Mouse (Mus musculus): ENCODE measurements around the gene Ptgir. TPM values are rescaled to one million over a fixed set of nuclear protein-coding genes. Genes with fewer than 3 reads are reported as not detected.

Ptgir gene
- polyA plus RNA-seq, 1 experiment from 2014 or later: 2.1 TPM

DNA sequence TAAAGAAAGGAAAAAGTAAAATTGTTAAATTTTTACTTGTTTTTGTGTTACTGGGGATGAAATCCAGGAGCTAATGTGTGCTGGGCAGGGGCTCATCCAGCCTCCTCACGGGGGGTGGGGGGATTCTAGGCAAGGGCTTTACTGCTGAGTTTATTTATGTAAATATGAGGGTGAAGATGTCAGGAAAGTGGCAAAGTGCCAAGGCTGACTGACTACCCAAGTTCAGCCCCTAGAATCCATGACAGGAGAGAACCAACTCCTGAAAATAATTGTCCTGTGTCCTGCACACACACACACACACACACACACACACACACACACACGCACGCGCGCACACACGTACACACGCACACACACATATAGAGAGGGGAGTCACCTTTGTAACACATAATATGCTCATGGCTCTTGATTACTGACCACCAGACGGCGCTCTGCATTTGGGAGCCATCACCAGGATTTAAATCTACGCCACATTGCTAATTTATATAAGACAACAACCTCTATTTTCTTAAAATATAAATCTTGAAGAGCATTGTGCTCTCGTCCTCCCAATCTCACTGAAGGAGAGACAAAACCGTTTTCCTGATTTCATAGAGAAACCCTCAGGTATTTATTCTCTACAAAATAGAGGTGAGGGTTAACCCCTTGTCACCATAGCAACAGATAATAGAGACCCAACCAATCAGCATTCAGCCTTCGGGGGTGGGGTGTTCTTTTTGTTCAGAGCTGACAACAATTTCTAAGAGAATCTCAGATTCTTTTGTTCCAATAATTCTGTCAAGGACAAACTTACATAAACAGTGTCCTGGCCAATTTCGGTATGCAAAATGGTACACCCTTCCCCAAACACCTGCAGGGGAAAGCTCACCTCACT is 26.7 kb downstream of the Ptgir start:
- 37% methylated on average over 14 of the region's 14 CpGs for WGBS
- no peak overlapping the region for H3K4me3 ChIP-seq (replicated peaks)
- H3K36me3 ChIP-seq: no peaks in the 10 kb centered on the region
- H3K9me3 ChIP-seq (replicated peaks): no peaks in the 10 kb centered on the region
- peaks cover 13% of the 10 kb centered on the region; the same call in 1 of the 2 replicates for H3K4me1 ChIP-seq
- no peak overlapping the region for H3K9ac ChIP-seq
- no peak for ATAC-seq (replicated peaks; ENCODE audit: low FRiP score)
- H3K27ac ChIP-seq: no peak overlapping the region
- no peak overlapping the region for H3K4me2 ChIP-seq
- no peaks in the 10 kb centered on the region for H3K27me3 ChIP-seq

DNA sequence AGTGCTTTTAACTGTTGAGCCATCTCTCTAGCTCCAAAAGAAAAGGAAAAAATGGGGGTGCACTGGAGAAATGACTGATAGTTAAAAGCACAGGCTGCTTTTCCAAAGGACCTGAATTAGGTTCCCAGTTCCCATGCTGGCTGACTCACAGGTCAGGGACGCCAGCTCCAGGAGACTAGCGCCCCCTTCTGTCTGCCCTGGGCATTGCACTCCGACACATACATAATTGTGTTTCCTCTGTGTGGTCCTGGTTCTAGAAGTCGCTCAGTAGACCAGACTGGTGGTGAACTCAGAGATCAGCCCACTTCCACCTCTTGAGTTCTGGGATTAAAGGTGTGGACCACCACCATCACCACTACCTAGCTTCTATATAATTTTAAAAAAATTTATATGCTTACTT is 31.0 kb downstream of the Ptgir start:
- H3K9me3 ChIP-seq (replicated peaks): no peaks in the 10 kb centered on the region
- no peak overlapping the region for H3K4me3 ChIP-seq (replicated peaks)
- no peak overlapping the region for H3K9ac ChIP-seq
- WGBS: 50% methylated on average over 4 of the region's 4 CpGs
- no peaks in the 10 kb centered on the region for H3K27me3 ChIP-seq
- peaks cover 21% of the 10 kb centered on the region for H3K4me1 ChIP-seq
- no peak overlapping the region for H3K4me2 ChIP-seq
- no peak overlapping the region for H3K27ac ChIP-seq
- H3K36me3 ChIP-seq: no peaks in the 10 kb centered on the region
- no peak for ATAC-seq (replicated peaks; ENCODE audit: low FRiP score)

DNA sequence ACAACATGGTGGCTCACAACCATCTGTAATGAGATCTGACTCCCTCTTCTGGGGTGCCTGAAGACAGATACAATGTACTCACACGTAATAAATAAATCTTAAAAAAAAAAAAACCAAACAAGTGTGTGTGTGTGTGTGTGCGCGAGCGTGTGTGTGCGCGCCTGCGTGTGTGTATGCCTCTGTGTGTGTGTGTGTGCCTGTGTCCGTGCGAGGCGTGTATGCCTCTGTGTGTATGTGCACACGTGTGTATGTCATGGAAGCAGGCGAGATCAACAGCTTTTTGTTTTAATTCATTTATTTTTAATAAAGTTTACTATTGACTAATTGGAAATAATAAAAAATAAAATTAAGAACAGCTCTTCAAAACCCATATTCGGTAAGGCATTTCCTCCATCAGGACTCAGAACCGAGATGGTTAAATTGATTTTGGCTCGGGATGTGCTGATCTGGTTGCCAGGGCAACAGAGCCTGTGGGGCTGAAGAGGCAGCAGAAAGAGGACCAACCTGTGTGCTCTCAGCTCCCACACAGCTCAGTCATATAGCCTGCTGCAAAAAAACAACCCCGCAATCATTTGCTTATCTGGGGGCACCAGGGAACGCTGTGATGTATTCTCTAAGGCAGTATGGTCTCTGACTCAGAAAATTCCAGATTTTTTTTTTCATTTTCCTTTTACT is 32.0 kb downstream of the Ptgir start:
- no peak for ATAC-seq (replicated peaks; ENCODE audit: low FRiP score)
- no peak overlapping the region for H3K4me3 ChIP-seq (replicated peaks)
- H3K27me3 ChIP-seq: no peaks in the 10 kb centered on the region
- no peak overlapping the region for H3K9ac ChIP-seq
- no peaks in the 10 kb centered on the region for H3K36me3 ChIP-seq
- no peak overlapping the region for H3K4me2 ChIP-seq
- H3K4me1 ChIP-seq: peaks cover 16% of the 10 kb centered on the region
- H3K27ac ChIP-seq: no peak overlapping the region
- WGBS: 73% methylated on average over 17 of the region's 17 CpGs
- no peaks in the 10 kb centered on the region for H3K9me3 ChIP-seq (replicated peaks)

DNA sequence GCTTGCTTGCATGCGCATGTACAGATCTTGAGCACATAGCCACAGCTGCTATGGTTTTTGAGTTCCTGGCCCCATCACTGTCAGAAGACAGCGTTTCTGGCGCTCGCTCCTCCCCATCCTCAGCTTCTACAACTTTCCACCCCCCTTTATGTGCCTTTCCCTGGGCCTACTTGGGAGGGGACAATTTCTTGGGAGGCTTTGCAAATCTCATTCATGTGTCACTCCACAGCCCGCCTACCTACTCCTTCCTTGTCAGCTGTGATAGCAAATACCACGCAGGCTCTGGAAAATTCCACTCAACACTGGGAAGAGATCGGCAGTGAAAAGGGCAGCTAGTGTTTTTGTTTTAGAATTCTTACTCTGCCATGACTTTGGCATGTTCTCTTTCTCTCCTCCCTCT is 34.0 kb downstream of the Ptgir start:
- no peak; the same call in 1 of the 2 replicates for ATAC-seq (replicated peaks; ENCODE audit: low FRiP score)
- Histone ChIP-seq H3K4me1 (peaks cover 29% of the 10 kb centered on the region), H3K9me3 (replicated peaks) (no peaks in the 10 kb centered on the region), H3K4me3 (replicated peaks) (no peak overlapping the region), H3K4me2 (no peak overlapping the region), H3K27ac (peak overlapping the region; percentile 74), H3K36me3 (no peaks in the 10 kb centered on the region), H3K9ac (no peak overlapping the region), H3K27me3 (peaks cover 5% of the 10 kb centered on the region)
- 30% methylated on average over 7 of the region's 7 CpGs for WGBS

DNA sequence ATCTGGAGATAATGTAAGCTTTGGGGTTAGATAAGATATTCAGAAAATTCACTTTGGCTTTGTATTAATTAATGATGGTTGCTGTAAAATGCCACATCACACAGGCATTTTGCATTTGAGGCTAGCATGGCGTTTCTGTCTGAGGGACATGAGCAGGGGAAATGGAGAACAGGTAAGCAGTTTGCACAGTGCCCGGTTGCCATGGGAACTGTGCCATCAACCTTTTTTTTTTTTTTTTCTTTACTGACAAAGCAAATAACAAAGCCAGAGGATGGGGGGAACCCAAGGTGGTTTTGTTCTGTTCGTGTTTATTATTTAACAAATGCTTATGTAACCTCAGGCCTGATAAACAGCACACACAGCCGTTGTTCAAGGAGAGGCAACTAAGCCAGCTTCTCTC is 36.6 kb downstream of the Ptgir start:
- ATAC-seq (replicated peaks; ENCODE audit: low FRiP score): no peak
- Histone ChIP-seq H3K4me2 (no peak overlapping the region), H3K36me3 (no peaks in the 10 kb centered on the region), H3K27ac (no peak overlapping the region), H3K27me3 (peaks cover 30% of the 10 kb centered on the region), H3K9me3 (replicated peaks) (no peaks in the 10 kb centered on the region), H3K4me1 (peaks cover 55% of the 10 kb centered on the region), H3K9ac (no peak overlapping the region), H3K4me3 (replicated peaks) (no peak overlapping the region)
- 64% methylated on average over 4 of the region's 4 CpGs for whole genome bisulfite sequencing

DNA sequence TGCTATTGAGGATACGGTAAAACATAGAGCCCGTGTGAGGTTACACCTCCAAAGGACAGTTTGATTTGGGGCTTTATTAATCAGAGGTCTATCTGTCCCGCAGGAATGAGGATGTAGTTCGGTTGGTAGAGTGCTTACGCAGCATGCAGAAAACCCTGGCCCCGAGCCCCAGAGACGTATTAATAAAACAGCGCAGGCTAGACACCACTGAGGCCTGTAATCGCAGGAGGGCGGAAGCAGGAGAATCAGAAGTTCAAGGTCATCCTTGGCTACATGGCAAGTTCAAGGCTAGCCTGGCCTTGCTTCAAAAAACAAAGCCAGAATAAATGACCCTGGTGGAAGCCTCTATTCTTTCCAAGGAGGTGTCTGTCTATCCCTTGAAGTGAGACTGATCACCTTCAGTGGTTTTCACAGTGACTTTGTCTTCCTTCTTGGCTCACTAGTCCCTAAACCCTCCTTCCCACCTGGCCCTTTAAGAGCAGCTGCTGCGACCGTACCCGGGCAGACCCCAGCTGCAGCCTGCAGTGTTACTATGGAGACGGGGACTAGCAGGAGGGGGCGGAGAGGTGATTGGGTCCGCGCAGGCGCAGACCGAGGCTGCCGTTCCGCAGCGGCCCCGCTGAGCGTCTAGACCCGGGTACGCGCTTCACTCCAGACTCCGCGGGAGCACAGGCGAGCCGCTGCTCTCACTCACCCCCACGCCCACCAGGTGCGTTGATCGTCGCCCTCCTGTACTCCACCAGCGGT is 37.9 kb downstream of the Ptgir start, which contains the start of gene Pnmal2:
Gene Pnmal2 (plus strand): TSS at position 622 of the 747 bp plus-strand sequence.
- no peaks in the 10 kb centered on the region for H3K36me3 ChIP-seq
- H3K4me1 ChIP-seq: peaks cover 60% of the 10 kb centered on the region
- 13% methylated on average over 36 of the region's 36 CpGs for WGBS

DNA sequence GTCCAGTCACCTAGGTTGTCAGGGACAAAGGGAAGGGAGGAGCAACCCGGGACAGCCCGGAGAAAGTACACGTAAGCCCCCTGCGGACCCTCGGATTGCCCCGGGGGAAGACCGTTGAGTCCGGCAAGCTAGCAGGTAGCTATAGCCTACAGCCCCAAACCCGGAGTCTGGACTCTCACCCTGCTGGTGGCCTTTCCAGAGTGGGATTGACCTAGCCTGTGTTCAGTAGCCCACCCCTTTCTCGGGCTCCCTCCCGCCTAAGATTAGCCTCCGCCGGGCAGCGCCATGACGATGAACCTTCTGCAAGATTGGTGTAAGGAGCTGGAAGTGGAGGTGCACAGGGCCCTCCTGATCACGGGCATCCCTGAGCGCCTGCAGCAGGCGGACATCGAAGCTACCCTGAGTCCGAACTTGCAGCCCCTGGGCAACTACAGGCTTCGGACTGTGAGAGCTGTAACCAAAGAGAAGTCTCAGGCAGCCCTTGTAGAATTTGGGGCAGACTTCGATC is 38.6 kb downstream of the Ptgir start:
- H3K36me3 ChIP-seq: no peaks in the 10 kb centered on the region
- no peaks in the 10 kb centered on the region for H3K9me3 ChIP-seq (replicated peaks)
- H3K9ac ChIP-seq: peak overlapping the region; percentile 65
- H3K4me1 ChIP-seq: peaks cover 66% of the 10 kb centered on the region
- peak overlapping the region; percentile 83 for H3K4me2 ChIP-seq
- ATAC-seq (replicated peaks; ENCODE audit: low FRiP score): no peak; the same call in 1 of the 2 replicates
- peaks cover 50% of the 10 kb centered on the region for H3K27me3 ChIP-seq
- no peak overlapping the region for H3K27ac ChIP-seq
- H3K4me3 ChIP-seq (replicated peaks): peak overlapping the region; percentile 63
- WGBS: 2% methylated on average over 22 of the region's 22 CpGs

More for the DNA sequence above, 37.9 kb downstream of the Ptgir start, which contains the start of gene Pnmal2:
- Histone ChIP-seq H3K4me3 (replicated peaks) (peak within 1 kb of the TSS; percentile 63), H3K4me2 (peak within 1 kb of the TSS; percentile 83), H3K27me3 (peaks cover 44% of the 10 kb centered on the region), H3K9me3 (replicated peaks) (no peaks in the 10 kb centered on the region), H3K27ac (no peak within 1 kb of the TSS), H3K9ac (peak within 1 kb of the TSS; percentile 65)
- peak; percentile 88 for ATAC-seq (replicated peaks; ENCODE audit: low FRiP score)

DNA sequence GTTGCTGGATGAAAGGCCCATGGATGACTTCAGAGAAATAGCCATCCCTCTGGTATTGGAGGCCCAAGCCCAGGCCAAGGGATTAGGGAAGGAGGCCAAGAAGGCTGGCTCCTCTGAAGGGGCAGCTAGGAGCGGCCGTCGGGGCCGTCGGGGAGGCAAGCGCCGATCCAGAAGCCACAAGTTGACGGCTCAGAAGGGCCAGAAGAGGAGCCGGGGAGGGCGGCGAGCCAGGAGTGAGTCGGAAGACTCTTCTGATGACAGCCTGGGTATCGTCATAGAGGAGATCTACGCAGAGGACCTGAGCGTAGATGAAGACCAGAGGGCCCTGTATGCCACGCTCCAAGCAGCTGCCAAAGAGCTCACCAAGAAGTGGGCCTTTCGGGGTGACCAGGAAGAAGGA is 39.1 kb downstream of the Ptgir start:
- H3K36me3 ChIP-seq: no peaks in the 10 kb centered on the region
- WGBS: 21% methylated on average over 17 of the region's 17 CpGs
- H3K27me3 ChIP-seq: peaks cover 53% of the 10 kb centered on the region
- H3K27ac ChIP-seq: no peak overlapping the region
- H3K4me2 ChIP-seq: peak overlapping the region; percentile 83
- ATAC-seq (replicated peaks; ENCODE audit: low FRiP score): no peak
- peaks cover 66% of the 10 kb centered on the region for H3K4me1 ChIP-seq
- no peaks in the 10 kb centered on the region for H3K9me3 ChIP-seq (replicated peaks)
- 0 out of 2 replicates have a peak overlapping the region, but pooled peaks have one; percentile 65 for H3K9ac ChIP-seq
- peak overlapping the region; percentile 63 for H3K4me3 ChIP-seq (replicated peaks)

- 3% methylated on average over 53 of the region's 53 CpGs for WGBS
- Histone ChIP-seq H3K9me3 (replicated peaks) (no peaks in the 10 kb centered on the region), H3K4me3 (replicated peaks) (peak overlapping the region; percentile 63), H3K9ac (peak overlapping the region; percentile 47), H3K4me2 (peak overlapping the region; percentile 76), H3K27ac (no peak overlapping the region), H3K4me1 (peaks cover 68% of the 10 kb centered on the region), H3K36me3 (no peaks in the 10 kb centered on the region), H3K27me3 (peaks cover 53% of the 10 kb centered on the region)
- no peak for ATAC-seq (replicated peaks; ENCODE audit: low FRiP score)
Observed at GRCm38 (mm10) chr7:16946441-16947348, 40.4 kb downstream of the Ptgir start.

- H3K27me3 ChIP-seq: peaks cover 53% of the 10 kb centered on the region
- WGBS: 16% methylated on average over 21 of the region's 22 CpGs
- H3K9me3 ChIP-seq (replicated peaks): no peaks in the 10 kb centered on the region
- no peak overlapping the region for H3K27ac ChIP-seq
- H3K9ac ChIP-seq: peak overlapping the region; percentile 47
- no peak for ATAC-seq (replicated peaks; ENCODE audit: low FRiP score)
- peaks cover 68% of the 10 kb centered on the region for H3K4me1 ChIP-seq
- peak overlapping the region; percentile 76 for H3K4me2 ChIP-seq
- H3K36me3 ChIP-seq: no peaks in the 10 kb centered on the region
- H3K4me3 ChIP-seq (replicated peaks): peak overlapping the region; percentile 63
Observed at GRCm38 (mm10) chr7:16947349-16947895, 41.1 kb downstream of the Ptgir start.

Measured in kidney, embryonic 15.5 days (tissue).